Mouse (Mus musculus) ovary, postnatal 10 days (tissue): ENCODE measurements around the gene 2010109A12Rik.

ENCODE experiments used
- DNase-seq: peaks from one replicate; pipeline ENCODE4 v3.0.0; 2022; ENCODE audit warnings: low spot score

Gene 2010109A12Rik

GRCm38 (mm10) chr5:93231721-93232120, 25.4 kb downstream of the 2010109A12Rik start:
- DNase-seq, result no peak

- DNase-seq, result no peak
These were observed 26.5 kb downstream of the 2010109A12Rik start for GRCm38 (mm10) chr5:93232838-93233237.

GRCm38 (mm10) chr5:93234130-93234529, 27.8 kb downstream of the 2010109A12Rik start:
- DNase-seq, result no peak

GRCm38 (mm10) chr5:93234605-93235004, 28.3 kb downstream of the 2010109A12Rik start:
- no peak for DNase-seq

- DNase-seq, result no peak
These were observed 29.6 kb downstream of the 2010109A12Rik start for GRCm38 (mm10) chr5:93235888-93236287.

GRCm38 (mm10) chr5:93236541-93236940, 30.2 kb downstream of the 2010109A12Rik start:
- no peak for DNase-seq

- no peak for DNase-seq
These were observed 33.5 kb downstream of the 2010109A12Rik start for GRCm38 (mm10) chr5:93239590-93240544.

GRCm38 (mm10) chr5:93245280-93245679, 39.0 kb downstream of the 2010109A12Rik start:
- no peak for DNase-seq

GRCm38 (mm10) chr5:93249940-93250578, 43.7 kb downstream of the 2010109A12Rik start:
- no peak for DNase-seq

GRCm38 (mm10) chr5:93251001-93251760, 44.9 kb downstream of the 2010109A12Rik start:
- no peak for DNase-seq

GRCm38 (mm10) chr5:93255759-93256265, 49.5 kb downstream of the 2010109A12Rik start:
- no peak for DNase-seq

GRCm38 (mm10) chr5:93256820-93257405, 50.6 kb downstream of the 2010109A12Rik start:
- no peak for DNase-seq

GRCm38 (mm10) chr5:93259349-93259748, 53.0 kb downstream of the 2010109A12Rik start:
- DNase-seq, result no peak

GRCm38 (mm10) chr5:93260983-93261382, 54.7 kb downstream of the 2010109A12Rik start:
- DNase-seq, result no peak

- no peak for DNase-seq
These were observed 56.4 kb downstream of the 2010109A12Rik start for GRCm38 (mm10) chr5:93262751-93263150.
